Mouse (Mus musculus): Measurements from ENCODE around the gene Dctpp1.

Gene Dctpp1

DNA sequence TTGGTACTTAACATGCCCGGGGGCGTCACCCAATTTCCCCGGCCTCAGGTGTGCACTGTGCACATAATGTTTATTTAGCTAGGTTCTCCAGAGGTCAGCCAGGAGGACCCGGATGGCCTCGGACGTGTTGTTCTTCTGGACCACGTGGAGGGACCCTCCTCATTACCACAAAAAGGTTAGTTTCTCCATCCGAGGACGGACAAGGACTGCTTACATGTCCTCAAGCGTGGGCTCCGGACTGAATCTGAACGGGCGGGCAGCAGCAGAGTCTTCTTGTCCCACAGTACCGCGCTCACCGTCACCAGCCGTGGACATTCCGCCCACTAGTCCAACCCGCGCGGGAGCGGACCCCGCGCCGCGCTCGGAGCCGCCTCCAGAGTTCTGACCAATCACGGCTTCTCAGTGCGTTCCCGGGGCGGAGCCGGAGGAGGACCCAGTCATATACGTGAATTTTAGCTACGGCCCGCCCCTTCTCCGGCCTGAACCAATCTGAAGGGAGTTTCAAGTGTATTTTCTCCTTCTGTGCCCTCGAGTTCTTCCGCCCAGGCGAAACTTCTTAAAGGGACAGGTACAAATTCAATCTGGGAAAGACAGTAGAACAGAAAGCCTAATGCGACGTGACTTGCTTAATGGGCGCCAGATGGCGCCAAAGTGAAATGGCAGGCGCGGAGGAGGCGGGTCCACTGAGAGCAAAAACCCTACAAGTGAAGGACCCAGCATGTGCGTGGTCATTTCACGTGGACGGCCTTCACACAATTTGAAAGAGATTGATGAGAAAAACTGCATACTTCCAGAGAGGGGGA, at the start of gene Dctpp1:
TSS of gene Dctpp1 (minus strand) at position 401 of the 803 bp plus-strand sequence.
- peak; percentile 94 to 95 for DNase-seq (ENCODE audit: low spot score in 2 of 2)

DNA sequence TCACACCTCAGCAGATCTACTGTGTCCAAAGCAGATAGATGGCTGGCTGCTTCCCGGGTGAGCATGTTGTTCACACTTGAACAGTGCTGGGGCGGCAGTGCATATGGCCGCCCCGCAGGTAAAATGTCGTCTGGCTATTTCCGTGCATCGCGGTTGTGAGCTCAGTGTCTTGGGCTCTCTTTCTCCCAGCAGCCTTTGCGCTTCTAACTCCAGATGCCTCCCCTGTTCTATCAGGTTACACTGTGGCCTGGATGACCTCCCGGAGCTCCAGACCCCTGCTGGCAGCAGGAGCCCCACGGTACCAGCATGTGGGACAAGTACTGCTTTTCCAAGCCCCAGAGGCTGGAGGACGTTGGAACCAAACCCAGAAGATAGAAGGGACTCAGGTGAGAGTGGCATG, 49.4 kb upstream of the Dctpp1 start:
- DNase-seq (ENCODE audit: low spot score in 2 of 2), result no peak

DNA sequence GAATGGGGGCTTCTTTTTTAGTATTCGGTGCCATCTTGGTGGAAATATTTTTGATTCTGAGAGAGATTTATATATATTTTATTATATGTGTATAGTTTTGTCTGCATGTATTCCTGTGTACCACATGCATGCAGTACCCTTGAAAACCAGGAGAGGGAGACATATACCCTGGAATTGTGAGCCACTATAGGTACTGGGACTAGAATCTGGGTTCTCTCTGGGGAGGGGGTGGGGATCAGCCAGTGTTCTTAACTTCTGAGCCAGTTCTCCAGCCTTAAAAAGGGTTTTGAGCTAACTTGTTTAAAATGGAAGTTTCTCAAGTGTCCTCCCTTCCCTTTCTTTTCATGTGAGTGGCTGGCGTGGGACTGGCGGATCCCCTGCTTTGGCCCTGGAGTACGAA, 48.4 kb upstream of the Dctpp1 start:
- DNase-seq (ENCODE audit: low spot score in 2 of 2), result no peak

DNA sequence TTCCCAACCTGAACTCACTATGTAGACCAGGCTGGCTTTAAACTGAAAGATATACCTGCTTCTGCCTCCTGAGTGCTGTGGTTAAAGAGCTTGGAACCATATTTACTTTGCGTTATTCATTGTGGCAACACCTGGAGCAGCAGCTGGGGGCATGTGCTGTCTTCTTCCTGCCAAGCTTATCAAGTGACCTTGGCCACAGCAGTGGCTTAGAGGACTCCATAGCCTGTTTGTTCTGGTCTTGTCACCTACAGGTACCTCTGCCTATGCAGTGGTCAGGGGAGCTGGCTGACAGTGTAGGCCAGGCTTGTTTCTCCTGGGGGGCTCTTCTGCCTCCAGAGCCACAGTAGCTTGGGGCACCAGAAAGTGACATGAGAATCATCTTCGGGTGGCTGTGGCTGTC, 47.9 kb upstream of the Dctpp1 start:
- no peak for DNase-seq (ENCODE audit: low spot score in 2 of 2)

DNA sequence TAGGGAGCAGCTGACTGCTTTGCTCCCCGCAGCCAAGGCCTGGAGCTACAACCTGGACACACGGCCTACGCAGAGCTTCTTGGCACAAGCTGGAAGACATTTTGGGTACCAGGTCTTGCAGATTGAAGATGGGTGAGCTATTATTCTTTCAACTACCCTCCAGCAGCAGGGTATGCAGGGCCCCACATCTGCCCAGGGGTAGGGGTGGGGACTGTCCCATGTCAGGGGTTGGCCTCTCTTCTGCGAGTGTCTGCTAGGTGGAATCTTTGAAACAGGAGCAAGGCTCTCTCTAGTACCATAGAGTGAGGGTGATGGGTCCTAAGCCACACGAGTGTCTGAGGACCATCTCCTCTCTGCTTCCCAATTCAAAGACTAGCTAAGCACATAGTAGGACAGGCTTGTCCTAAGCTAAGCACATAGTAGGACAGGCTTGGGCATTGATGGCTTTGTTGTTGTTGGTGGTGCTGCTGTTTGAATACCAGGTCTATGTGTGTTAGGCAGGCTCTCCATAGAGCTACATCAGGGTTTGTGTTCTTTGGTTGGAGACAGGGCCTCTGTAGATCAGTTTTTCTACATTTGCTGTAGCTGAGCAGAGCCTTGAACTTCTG, 37.2 kb upstream of the Dctpp1 start:
- no peak for DNase-seq (ENCODE audit: low spot score in 2 of 2)

DNA sequence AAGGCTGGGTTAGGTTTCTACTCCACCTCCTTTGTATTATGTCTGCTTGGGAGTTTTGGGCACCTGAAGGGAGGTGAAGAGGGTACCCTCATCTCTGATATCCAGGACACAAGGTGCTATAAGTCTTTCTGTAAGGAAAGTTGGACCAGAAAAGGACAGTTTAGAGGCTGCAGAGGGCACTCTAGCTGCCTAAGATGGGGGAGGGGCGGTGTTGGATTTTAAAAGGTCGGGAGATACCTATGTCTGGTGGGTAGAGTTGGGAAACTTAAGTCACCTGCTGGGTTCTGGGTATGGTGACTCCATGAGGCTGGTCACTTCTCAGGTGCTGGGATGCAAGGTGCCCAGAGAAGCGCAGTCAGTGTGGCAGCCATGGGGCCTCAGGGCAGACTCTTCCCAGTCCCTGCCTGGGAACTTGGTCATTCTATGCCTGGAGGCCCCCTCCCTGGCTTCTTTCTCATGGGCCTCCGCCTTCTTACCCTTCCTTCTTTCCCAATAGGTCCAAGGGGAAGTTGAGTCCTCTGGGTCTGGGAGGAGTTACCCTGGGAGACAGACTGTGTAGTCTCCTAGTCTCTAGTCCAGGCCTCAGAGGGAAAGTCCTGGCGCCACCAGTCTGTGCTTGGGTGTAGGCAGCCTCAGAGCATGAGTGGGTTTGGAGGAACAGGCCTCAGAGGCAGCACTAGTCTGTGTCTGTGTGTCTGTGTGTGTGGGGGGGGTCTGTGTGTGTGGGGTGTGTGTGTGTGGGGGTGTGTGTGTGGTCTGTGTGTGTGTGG, 36.5 kb upstream of the Dctpp1 start:
- DNase-seq (ENCODE audit: low spot score in 2 of 2), result no peak

DNA sequence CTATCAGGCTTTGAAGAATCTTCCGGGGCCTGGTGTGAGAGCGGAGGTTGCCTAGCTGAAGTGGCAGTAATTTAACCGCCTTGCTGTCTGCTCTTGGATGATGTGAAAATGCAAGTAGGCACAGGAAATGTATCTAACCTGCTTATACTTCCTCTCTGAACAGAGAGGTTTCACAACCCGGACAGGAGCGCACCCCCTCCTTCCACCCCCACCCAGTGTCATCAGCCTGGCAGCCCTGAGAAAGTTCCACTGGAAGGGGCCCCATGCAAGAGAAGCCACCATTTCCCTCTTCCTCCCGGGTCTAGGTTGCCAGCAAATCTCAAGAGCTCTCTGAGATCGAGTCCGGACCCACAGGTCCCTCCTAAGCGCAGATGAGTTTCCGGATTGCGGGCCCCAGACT, 35.6 kb upstream of the Dctpp1 start, which contains the start of gene Itgal:
TSS of gene Itgal (plus strand) at position 163 of the 400 bp plus-strand sequence.
- DNase-seq (ENCODE audit: low spot score in 2 of 2), result no peak

DNA sequence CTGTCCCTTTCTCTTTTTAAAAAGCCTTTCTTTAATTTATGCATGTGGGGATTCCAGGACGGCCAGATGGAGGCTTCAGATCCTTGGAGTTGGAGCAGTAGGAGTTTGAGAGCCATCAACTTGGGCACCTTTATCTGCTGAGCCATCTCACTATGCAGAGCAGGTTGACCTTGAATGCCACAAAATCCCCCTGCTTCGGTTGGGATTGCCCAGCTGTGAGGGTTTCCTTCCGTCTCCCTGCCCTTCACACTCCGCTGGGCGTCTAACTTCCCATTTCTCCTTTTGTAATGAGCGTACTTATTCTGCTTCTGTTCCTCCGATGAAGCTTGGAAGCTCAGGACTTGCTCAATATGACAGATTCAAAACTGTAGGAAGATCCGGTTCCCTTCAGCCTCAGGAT, 29.6 kb upstream of the Dctpp1 start:
- DNase-seq (ENCODE audit: low spot score in 2 of 2), result no peak

DNA sequence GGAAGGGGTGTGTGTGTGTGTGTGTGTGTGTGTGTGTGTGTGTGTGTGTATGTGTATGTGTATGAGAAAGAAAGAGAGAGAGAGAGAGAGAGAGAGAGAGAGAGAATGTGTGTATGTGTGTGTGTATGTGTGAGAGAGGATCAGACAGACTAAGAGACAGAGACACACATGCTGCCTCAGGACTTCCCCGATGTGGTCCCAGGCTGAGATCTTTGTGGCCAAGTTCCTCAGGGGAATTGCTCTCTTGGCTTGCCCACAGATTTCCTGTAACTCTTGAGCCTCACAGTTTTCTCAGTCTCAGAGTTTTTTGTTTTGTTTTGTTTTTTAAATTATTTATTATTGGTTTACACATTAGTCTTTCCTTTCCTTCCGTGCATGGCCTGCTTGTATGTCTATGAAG, 28.8 kb upstream of the Dctpp1 start:
- DNase-seq (ENCODE audit: low spot score in 2 of 2), result no peak

DNA sequence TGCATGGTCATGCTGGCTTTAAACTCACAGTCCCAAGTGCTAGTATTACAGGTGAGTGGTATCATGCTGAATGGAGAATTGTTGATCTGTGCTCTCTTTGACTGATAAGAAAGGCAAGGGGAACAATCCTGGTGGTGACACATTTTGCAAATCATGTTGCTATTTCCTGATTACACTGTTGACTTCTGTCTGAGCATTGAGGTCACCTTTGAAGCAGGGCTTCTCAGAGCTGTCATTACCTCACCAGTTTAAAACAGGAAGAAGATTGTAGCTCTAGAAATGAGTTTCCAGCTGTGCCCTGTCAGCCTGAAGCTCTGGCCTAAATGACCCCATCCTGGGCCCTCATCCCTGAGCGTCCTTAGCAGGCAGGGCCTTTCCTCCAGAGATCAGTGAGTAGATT, 27.4 kb upstream of the Dctpp1 start:
- DNase-seq (ENCODE audit: low spot score in 2 of 2), result no peak

DNA sequence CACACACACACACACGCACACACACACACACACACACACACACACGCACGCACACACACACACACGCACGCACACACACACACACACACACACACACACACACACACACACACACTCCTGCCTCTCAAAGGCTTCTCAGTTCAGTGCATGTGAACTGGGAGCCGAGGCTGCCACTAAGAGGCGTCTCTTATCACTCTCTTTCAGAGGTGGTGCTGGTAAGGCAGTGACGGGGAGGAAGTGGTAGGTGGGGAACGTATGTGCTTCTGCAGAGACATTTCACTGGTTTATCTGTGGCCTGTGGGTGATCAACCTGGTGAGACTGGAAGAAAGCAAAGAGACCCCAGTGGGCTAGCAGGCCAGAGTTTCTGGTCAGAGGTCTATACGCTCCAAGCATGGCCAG, 24.6 kb upstream of the Dctpp1 start:
- DNase-seq (ENCODE audit: low spot score in 2 of 2), result no peak

DNA sequence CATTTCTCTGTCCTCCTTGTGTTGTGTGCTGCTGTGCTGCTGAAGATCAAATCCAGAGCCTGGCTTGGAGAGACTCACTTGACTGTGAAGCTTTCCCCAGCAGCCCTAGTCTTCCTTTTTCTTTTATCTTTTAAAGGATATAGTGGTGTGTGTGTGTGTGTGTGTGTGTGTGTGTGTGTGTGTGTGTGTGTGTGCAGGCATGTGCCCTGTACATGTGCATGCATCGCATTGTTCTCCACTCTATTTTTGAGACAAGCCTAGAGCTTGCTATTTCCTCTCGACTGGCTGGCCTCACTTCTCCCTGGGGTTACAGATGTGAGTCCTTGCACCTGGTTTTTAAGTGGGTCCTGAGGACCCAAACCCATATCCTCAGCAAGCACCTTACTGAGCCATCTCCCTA, 21.7 kb upstream of the Dctpp1 start:
- DNase-seq (ENCODE audit: low spot score in 2 of 2), result no peak

DNA sequence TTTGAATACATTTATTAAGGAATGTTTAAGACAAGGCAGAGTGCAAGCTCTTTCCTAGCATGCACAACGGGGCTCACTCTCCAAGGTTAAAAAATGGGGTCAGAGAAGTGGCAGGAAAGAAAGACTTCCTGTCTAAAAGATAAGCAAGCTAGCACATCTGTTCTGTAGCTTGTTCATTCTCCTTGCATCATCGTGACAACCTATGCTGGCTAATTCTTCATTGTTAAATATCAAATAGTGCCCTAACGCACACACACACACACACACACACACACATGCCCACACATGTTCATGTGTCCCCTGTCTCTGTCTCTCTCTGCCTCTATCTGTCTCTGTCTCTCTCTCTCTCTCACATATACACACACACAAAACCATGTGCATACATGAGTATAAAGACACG, 20.6 kb upstream of the Dctpp1 start:
- no peak for DNase-seq (ENCODE audit: low spot score in 2 of 2)

DNA sequence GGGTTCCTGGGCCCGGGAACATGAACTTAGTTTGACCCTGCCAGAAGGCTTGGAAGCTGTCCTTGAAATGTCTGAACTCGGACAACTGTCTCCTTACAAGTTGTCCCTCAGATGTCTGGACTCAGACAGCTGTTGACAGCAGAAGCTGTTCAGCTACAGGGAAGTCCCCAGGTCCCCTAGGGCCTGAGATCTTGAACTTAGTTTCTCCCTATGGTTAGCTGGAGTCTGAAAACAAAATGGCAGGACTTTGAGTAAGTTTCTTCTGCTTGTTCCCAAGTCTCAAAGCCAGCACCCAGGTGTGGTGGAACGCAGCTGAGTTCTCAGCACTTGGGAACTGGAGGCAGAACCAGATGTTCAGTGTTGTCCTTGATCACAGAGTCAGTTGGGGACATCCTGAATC, 19.6 kb upstream of the Dctpp1 start:
- no peak for DNase-seq (ENCODE audit: low spot score in 2 of 2)

DNA sequence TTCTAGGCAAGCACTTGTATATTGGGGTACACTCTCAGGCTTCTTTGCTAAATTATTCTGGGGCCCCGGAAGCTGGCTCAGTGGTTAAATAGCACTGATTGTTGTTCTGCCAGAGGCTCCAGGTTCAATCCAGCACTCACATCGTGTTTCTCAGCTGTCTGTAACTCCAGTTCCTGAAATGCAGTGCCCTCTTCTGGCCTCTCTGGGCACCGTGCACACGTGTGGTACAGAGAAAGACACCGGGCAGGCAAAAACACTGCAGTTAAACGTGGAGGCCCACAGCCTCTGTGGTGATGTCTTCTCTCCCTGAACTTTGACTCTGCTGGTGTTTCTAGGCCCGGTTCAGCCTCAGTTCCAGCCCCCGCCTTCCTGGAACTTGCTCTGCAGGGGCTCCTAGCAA, 17.8 kb upstream of the Dctpp1 start:
- no peak for DNase-seq (ENCODE audit: low spot score in 2 of 2)

DNA sequence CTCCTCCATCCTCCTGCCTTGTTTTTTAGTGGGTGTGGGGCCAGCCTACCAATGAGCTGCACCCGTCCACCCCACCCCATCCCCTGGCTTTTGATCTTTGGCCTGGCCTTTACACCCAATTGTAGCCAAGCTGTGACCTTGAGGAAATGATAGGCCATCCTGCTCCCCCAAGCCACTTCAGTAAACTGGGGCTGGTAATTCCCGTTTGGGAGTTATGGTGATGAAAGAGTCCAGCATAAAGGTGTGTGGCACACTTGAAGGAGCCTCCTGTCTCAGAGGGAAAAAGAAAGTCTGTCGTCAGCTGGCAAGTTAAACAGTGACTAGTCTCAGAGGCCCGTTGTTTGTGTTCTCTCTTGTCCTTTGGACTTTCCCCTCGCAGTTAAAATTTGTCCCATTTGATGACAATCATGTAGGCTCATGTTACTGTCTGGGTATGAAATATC, 16.0 kb upstream of the Dctpp1 start:
- DNase-seq (ENCODE audit: low spot score in 2 of 2), result no peak

DNA sequence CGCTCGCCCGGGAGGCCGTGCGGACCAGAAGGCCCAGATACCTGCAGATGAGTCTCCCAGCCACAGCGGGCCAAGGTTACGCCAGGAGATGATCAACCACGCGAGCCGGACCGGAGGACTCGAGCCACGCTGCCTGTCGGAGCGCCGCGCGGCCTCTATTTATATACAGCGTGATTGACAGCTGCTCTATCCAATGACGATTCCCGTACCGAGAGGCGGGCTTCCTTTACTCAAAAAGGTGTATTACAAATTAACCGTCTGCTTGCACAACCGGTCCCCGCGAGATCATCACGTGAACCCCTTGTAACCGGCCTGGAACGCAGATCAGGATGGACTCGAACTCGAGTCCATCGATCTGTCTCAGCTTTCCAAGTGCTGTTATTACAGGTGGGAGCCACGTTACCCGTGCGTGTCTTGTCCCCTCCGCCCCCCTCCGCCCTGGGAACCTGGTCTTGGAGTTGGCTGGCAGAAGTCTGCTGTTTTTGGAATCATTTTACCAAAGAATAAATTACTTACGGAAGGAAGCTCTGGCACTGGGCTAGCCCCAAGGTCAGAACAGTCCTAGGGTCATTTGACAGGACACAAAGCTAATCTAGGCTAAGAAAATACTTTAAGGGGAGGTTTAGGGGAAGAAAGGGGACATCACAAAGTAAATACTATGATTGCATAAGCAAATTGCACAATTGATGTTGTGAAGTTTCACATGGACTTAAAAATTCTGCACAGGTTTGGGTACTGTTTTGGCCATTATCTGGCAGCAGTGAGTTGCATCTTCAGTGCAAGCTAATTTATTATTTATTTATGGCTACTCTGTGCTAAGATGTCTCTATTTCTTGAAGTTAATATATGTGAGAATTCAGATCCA, 13.6 kb upstream of the Dctpp1 start, which contains the start of gene Sephs2:
TSS of gene Sephs2 (minus strand) at position 131 of the 865 bp plus-strand sequence.
- DNase-seq (ENCODE audit: low spot score in 2 of 2), result peak; percentile 86 to 93

DNA sequence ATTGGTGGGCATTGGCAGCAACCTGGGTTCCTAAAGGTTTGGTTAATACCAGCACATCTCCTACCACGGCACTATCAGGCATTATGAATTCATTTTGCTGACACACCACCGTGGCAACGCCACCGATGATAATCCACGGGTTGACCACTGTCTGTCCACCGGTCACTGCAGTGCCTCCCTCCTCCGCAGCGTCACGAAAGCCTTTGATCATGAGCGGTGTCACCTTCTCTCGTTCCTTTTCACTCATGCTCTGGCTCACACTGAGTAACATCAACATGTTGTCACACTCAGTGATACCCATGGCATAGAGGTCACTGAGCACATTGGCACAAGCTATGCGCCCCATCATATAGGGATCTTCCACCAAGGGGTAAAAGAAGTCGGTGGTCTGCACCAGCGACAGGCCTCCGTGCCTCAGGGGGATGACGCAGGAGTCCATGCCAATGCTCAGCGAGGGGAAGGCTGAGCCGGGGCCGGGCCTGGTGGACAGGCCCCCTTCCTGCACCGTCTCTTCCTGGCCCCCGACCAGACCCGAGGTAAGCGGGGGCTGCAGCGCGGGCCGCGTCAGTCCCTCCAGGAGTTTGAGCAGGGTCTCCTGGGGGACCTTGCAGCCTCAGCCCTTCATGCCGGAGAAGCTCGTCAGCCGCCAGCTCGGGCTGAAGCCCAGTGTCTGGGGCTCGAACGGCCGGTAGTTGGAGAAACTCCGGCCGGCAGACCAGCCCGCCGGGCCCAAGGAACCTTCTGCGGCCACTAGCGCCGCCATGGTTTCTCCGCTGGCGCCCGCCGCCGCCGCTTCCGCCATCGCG, 12.8 kb upstream of the Dctpp1 start:
- DNase-seq (ENCODE audit: low spot score in 2 of 2), result no peak

DNA sequence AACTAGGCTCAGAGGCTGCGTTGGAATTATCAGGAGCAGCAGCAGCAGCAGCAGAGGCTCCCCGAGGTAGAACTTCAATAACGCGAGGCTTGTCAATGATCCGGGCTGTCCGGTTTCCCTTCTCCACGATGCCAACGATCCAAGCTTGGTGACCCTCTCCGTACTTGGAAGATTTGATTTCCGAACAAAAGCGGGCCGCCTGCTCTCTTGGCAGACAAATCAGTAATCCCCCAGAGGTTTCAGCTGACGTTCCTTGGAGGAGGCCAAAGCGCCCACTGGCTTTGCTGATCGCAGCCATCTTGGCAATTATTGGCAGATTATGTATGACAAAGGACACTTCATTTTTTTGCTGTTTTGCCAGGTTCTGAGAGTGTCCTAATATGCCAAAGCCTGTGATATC, 12.1 kb upstream of the Dctpp1 start:
- DNase-seq (ENCODE audit: low spot score in 2 of 2), result no peak

DNA sequence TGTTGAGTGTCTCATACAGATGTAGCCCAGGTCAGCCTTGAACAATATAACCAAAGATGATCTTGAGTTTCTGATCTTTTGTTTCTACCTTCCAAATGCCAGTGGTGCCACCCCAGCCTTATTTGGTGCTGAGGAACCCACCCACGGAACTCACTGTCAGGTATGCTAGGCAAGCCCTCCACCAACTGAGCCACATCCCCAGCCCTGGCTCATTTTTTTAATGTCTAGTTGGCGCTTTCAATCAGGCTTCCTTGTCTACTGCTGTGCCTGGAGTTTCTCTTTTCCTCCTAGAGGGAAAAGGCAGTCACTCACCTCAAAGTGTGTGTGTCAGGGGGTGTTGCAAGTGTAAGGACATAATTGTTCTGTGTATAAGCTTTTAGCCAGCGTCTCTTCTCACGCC, 10.6 kb upstream of the Dctpp1 start:
- no peak for DNase-seq (ENCODE audit: low spot score in 2 of 2)

DNA sequence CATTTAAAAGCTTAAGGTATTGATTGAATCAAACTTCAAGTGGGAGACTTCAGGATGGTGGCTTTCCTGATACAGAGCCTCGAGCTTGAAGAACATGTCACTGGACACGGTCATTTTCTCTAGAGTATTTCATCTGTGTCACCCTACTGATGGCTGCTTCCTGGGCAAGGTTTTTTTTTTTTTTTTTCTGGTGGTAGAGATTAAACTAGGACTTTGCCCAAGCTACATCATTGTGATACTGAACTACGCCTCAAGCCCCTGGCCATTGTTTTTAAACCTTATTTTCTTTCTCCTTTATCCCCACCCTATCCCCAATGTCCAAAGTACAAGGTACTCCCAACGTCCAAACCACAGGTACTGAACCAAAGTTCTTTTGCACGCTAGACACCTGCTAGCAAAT, 10.2 kb upstream of the Dctpp1 start:
- DNase-seq (ENCODE audit: low spot score in 2 of 2), result no peak

Data from urinary bladder, postnatal 4 days (tissue).